Mouse (Mus musculus) liver, embryonic 14.5 days (tissue): ENCODE measurements at regions not wholly inside any gene's neighbourhood (a gene's known extent, or its start where the extent isn't known, plus 50 kb on each side); places are given as distances from the start of the nearest gene placed in this dataset.

ENCODE experiments used
- CTCF ChIP-seq: IDR thresholded peaks from 2 replicates; pipeline ENCODE4 v1.5.1; 2016; ENCODE audit warnings: antibody characterized with exemption, low read depth, control low read depth
- EP300 ChIP-seq: IDR thresholded peaks from 2 replicates; pipeline ENCODE4 v1.6.1; 2016; ENCODE audit warnings: antibody characterized with exemption, low read depth

DNA sequence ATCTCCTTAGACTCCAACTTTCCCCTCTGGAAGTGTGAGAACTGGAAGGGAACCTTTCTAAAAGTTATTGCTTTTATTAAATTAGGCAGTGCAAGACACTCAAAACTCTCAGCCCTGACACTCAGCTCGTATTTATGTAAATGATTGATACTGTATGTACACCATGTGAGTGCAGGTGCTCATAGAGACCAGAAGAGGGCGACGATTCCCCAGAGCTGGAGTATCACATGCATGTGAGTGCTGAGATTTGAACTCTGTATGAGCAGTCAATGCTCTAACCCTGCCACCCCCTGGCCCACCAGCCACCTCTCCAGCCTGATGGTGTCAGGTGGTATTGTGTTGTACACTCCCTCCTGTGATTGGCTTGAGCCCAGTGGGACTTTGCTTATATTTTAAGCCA lies 407.8 kb downstream of the Tmem132b start:
- TF ChIP-seq CTCF (no peak), EP300 (no peak)
